Comparison of ENCODE assay signal across 24 mouse cellular contexts in genomic region chr16:73310096-73310495, GRCm38 (mm10).
"Had no signal": no experiment of that assay in that cellular context is flagged by ENCODE, and none has a peak within 500 bp of the region (broad histone marks: within the 10 kb centered on the region; RNA-seq: fewer than 3 reads in every experiment).

No protein-coding gene starts in this region.

- H3K9ac ChIP-seq: limb, embryonic 13.5 days; liver, embryonic 12.5 days; liver, embryonic 15.5 days; lung, embryonic 15.5 days; midbrain, embryonic 12.5 days; neural tube, embryonic 13.5 days had no signal

- H3K4me1 ChIP-seq: limb, embryonic 10.5 days; limb, embryonic 13.5 days; liver, embryonic 12.5 days; liver, embryonic 15.5 days; lung, embryonic 15.5 days; megakaryocyte, embryonic 14.5 days; midbrain, embryonic 12.5 days; neural tube, embryonic 13.5 days had no signal

- H3K9me3 ChIP-seq: limb, embryonic 10.5 days; limb, embryonic 13.5 days; liver, embryonic 12.5 days; liver, embryonic 15.5 days; lung, embryonic 15.5 days; megakaryocyte, embryonic 14.5 days; midbrain, embryonic 12.5 days; neural tube, embryonic 13.5 days had no signal

- H3K4me3 ChIP-seq: layer of hippocampus, adult 2 months; limb, embryonic 10.5 days; limb, embryonic 13.5 days; liver, embryonic 12.5 days; liver, embryonic 15.5 days; lung, embryonic 15.5 days; megakaryocyte, embryonic 14.5 days; midbrain, embryonic 12.5 days; myocyte; neural tube, embryonic 13.5 days had no signal

- H3K36me3 ChIP-seq: limb, embryonic 10.5 days; limb, embryonic 13.5 days; liver, embryonic 12.5 days; liver, embryonic 15.5 days; lung, embryonic 15.5 days; midbrain, embryonic 12.5 days; neural tube, embryonic 13.5 days had no signal

- H3K27me3 ChIP-seq: limb, embryonic 13.5 days; liver, embryonic 12.5 days; liver, embryonic 15.5 days; lung, embryonic 15.5 days; megakaryocyte, embryonic 14.5 days; midbrain, embryonic 12.5 days; neural tube, embryonic 13.5 days had no signal

- H3K4me2 ChIP-seq: limb, embryonic 13.5 days; liver, embryonic 12.5 days; liver, embryonic 15.5 days; lung, embryonic 15.5 days; midbrain, embryonic 12.5 days; neural tube, embryonic 13.5 days had no signal

- H3K27ac ChIP-seq: kidney, postnatal 0 days; layer of hippocampus, adult 2 months; limb, embryonic 10.5 days; limb, embryonic 13.5 days; liver, embryonic 12.5 days; liver, embryonic 15.5 days; lung, embryonic 15.5 days; midbrain, embryonic 12.5 days; neural tube, embryonic 13.5 days; stomach, postnatal 0 days had no signal

- ATAC-seq: liver, embryonic 12.5 days had no signal

- DNase-seq: kidney, postnatal 25 days; layer of hippocampus, adult 9-11 months; liver; lung, adult 18-20 months; lung, postnatal 10 days; lung, postnatal 36 days; right cerebral cortex, adult 18-20 months; right cerebral cortex, postnatal 14 days; right cerebral cortex, postnatal 4 days; thymus, adult 2 months; thymus, postnatal 14 days; thymus, postnatal 4 days had no signal
